Mouse (Mus musculus): ENCODE data around the gene Mpv17l.

DNA sequence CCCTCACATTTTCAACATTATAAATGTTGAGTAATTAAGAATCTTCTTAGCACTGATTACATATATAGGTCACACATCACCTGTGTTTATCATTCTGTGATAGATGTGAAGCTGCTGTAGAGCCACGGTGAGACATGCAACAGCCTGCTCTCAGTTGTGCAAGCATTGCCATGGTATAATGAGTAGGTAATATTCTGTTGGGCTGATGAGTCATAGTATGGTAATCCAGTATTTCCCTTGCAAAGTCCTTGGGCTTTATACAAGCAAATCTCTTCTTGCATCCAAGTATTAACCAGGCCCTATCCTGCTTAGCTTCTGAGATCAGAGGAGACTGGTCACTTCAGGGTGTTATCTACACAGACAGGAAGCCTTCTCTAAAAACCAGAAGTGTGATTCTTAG lies 66.1 kb downstream of the Mpv17l start:
- TF ChIP-seq GATA1 (IDR thresholded peaks at IDR 0.05; ENCODE audit: borderline replicate concordance, low read length): no peak
- no peak for TF ChIP-seq FLI1 (IDR thresholded peaks at IDR 0.05; ENCODE audit: low read length)

Data from megakaryocyte, embryonic 14.5 days (primary cell).